Mouse (Mus musculus) ZHBTc4 (cell line): ENCODE results near the gene Actr8.

Experiments used
- DNase-seq: peaks from one replicate; pipeline ENCODE4 v3.0.0-alpha.2; 2011; ENCODE audit warnings: low read depth, low spot score

Gene Actr8

DNA sequence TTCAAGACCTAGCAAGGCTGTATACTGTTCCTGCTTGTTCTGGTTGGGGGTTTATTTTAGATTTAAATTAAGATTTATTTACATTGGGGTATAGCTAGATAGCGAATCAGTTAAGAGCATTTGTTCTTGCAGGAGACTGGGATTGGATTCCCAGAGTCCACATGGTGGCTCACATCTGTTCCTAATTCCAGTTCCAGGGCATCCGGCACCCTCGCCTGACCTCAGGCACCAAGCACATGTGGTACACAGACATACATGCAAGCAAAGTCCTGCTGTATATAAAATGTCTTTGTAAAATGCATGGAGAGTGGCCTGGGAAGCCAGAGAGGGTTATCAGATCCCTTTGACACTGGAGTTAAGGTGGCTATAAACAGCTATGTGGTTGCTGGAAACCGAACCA lies 16.8 kb downstream of the Actr8 start:
- no peak for DNase-seq

DNA sequence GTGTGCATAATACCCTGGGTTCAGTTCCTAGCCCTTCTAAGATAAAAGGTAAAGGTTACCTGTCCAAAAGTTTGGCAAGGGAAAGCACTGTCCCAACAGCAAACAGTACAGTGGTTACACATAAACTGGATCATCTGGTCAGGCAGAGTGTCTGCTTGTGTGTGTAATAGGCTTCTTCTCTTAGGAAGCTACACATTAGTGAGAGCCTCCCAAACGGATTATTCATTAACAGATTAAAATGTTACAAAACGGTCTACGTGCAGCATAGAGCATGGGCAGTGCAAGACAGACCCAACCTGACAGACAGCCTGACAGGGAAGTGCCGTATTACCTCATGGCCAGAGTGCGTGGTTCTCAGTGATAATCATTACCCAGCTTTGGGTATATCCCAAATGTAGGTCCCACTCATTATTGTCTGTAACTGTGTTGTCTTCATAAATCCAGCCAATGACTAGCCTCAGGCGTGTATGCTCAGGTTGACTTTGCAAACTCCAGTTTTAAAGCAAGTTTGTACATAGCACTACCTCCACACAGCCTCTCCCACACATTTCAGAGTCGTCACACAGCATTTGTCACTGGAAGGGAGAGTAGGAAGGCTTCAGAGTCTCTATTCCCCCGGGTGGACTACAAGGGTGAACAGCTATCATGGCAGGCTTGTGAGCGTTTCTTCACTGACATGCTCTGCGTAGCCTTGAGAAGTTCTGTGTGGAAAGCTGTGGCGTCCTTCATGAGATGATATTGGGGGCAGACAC lies 18.0 kb downstream of the Actr8 start:
- DNase-seq: no peak

DNA sequence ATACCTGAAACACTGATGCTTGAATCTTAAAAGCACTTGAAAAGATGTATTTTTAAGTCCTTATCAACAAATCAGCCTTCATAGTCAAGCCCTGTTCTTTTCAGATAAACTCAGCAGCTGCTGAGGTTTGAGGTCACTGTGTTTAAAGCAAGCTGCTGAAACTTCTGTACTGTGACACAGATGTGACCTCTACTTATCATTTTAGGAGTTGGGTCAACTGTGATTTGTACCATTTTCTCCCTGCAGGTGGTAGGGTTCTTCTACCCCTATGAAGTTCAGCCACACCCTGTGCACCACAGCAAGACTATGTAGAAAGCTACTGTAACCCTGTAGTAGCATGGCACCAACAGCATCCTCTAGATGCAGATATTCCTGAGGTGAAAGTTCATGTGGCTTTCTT lies 19.2 kb downstream of the Actr8 start:
- no peak for DNase-seq

DNA sequence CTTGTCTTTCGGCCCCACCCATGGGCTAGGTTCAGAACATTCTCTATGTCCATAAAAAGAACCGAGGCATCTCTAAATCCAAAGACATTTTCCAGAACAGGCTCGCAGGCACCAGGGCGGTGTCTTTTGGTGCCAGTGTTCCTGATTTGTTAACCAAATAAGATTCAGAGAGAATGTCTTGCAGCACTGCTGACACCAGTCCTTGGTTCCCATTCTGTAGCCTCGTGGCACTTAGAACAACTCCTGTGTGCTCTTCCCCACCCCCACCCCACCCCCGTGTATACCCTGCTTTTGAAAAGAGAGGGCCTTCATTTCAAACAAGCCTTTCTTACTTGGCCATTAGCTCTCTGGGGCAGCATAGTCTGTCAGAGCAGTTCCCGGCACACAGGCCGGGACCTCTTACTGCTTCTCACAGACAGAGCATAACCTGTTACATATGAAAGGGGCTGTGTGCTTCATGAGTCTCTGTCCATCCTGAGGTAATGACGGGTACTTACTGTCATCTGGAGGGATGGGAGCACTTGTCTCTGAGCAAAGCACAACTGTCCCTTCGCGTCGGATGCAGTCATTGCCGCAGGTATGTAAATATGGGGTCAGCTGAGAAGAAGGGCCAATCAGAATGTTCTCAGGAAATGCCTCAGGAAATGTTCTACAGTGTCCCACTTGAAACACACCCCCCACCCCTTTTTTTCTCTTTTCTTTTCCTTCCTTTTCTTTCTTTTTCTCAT lies 20.8 kb downstream of the Actr8 start:
- DNase-seq: peak; percentile 25

DNA sequence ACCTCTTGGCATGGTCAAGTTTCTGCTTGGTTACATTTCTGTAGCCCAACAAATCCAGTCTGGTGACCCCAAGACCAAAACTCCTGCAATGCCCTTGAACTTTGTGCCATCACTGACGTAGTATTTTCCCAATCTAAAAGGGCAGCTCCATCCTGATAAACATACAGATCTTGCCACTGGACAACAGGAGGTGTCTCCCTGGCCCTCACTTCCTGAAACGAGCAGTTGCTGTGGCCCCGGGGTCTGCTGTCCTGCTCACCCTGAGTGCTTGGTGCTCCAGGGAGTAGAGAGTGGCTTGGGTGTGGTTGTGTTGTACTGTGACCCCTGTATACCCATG lies 21.3 kb downstream of the Actr8 start:
- DNase-seq: no peak

DNA sequence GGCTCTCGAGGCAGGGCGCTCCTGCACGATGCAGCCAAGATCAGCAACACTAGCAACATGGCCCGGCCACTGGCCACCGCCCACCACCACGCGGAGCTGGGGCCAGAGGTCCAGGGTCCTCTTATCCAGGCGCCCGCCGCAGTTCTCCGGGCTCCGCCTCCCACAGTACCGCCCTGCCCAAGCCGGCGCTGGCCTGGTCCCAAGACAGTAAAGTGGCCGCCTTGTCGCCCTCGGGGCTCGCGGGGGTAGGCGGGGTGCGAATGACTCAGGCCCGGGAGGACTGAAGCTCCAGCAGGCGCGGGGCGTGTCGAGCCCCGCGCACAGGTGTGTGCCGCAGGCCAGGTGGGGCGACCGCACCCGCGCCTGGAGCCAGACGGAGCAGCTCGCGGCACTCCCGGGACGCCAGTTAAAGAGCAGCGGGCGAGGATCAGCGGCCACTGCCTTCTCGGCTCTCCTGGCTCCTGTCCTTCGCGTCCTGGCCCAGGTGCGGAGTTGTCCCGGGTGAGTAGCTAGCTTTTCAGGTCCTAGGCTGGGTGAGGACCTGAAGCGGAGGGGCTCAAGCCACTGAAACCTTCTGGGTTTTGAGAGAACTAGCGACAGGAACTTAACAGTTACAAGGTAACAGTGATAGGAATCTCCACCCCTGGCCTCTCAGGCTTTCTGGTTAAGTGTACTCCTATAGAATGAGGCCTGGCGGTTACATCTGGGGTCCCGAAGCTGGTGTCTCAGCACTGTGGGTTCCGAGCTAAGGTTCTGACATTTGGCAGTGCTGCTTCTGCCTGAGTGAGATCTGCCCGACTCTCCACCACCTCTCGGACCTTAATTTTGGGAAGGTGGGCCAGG lies 30.8 kb downstream of the Actr8 start, which contains the start of the genes Il17rb and Chdh:
Gene Il17rb (minus strand): TSS at position 164 of the 843 bp plus-strand sequence.
Gene Chdh (plus strand): TSS at position 291 of the 843 bp plus-strand sequence.
- peak; percentile 45 for DNase-seq

DNA sequence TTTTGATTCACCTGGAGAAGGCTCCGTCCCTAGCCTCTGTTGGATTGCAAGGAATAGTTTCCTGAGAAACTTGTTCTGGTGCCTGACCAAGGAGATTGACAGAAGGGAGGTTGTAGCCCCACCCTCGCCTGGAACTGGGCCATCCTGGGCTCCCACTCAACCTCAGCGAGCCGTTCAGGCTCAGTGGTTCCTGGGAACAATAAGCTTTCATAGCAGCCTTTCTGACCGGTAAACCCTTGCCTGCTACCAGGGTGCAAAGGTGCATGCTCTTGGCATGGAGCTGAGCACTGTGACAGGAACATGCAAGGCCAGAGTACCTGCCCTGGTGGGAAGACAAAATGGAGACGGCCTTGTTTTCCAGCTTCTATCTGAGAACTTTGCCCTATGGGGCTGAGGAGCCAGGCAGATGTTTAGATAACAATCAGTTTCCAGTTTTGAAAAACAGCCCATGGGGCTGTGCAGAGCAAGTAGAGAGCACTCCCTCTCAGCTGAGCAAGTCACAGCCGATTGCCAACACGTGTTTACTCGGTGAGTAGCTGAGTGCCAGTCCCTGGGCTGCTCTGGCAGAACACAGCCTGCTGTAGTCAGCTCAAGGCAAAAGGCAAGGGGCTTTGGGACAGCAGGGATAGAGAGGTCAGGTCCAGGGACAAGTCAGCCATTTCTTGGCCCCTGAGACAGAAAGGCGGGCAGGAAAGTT lies 31.9 kb downstream of the Actr8 start:
- DNase-seq: no peak

DNA sequence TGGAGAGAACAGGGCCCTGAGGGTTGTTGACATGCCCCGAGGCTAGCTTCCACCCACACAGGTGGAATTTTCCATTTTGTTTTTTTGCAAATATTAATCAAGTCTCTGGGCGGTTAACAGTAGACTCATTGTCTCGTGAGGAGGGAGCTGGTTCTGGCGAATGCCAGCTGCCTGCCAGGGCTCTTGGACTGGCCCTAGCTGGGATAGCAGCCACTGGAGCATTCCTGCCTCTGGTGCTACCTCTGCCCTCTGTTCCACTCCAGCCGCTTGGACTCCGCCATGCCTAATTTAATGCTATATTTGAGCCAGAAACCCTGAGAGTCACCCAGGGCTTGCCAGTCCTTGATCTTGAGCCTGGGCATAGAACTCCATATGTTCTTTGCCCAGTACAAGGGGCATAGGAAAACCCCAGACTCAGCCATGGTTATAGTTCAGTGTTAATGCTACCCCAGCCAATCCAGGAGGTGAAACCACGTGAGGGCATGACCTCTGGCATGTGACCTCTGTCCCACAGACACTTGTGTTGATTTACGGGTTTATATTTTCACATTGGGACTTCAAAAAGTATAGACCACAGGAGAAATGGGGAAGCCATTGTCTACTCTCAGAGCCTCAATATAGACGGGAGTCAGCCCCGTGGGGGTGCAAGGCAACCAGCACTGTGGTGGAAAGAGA lies 33.9 kb downstream of the Actr8 start:
- no peak for DNase-seq

DNA sequence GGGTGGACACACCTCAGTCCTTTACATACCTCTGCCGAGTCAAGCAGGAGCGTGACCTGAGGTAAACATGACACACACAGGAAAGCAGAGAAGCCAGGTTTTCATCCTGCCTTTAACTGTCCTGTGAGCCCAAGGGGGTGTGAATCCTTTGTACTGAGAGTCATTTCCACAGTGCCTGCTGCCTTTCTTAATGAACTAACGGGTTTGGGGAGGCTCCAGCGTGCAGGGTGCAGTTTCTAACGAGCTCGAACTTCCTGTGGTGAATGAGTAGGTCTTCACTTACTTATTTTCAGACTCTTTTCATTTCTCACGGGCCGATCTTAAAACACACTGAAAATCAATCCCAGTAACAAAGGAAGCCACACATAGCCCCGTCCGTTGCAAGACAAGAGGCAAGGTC lies 36.4 kb downstream of the Actr8 start:
- no peak for DNase-seq

DNA sequence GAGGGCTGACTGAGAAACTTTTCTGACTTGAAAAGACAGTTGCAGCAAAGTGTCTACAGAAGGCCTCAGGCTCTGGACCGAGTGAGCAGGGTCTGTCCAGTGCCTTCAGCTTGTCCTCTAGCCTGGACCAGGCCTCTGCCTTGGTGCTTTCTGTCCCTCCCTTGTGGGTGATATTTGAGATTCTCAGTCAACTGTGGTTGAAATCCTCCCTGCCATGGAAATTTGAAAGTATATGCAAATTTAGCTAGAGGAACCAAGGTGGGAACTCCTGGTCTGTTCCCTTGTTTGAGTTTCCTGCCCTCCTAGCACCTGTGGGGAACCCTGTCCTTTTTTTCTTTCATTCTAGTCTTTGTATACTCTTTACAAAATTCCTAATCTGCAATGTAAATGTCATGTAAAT lies 36.9 kb downstream of the Actr8 start:
- DNase-seq: no peak

DNA sequence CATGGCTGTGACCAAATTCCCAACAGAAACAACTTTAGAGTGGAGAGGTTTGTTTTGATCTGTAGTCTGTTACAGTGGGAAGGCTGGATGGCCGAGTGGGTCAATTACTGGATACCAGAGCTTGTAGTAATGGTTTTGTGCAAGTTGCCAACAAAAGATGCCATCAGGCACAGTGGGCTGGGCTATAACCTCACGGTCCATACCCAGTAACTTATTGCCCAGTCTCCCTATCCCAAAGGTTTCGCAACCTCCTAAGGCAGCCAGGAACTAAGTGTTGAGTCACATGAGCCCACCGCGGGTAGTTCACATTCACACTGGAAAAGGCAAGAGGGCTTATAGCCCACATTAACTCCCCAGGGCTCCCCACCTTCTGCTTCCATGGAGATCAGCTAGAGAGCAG lies 38.5 kb downstream of the Actr8 start:
- no peak for DNase-seq

DNA sequence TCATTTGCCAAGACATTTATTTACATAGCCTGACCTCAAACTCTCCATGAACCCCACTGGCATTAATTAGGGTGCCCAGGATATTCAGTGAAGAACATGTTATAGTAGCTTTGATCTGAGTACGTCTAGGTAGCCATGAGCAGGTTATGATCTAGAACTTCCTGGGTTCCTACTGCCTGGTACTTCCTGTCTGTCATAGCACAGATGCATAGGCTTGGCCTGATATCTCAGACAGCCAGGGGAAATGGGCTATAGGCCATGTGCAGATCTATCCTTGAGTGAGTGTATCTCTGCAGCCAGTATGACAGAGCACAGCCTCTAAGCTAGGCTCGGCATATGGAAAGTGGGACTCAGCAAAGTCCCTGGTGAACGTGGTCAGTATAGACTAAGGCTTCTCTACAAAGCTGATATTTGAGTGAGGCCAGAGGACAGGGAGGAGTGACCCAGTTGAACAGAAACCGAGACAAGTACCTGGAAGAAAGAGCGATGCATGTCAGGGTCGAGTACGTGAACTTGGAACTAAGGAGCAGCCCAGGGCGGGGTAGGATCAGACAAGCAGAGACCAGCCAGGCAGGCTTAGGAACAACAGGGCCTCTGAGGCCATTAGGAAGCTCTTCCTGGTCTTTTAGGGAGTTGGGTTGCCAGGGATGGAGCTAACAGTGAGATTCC lies 39.8 kb downstream of the Actr8 start:
- DNase-seq: no peak

DNA sequence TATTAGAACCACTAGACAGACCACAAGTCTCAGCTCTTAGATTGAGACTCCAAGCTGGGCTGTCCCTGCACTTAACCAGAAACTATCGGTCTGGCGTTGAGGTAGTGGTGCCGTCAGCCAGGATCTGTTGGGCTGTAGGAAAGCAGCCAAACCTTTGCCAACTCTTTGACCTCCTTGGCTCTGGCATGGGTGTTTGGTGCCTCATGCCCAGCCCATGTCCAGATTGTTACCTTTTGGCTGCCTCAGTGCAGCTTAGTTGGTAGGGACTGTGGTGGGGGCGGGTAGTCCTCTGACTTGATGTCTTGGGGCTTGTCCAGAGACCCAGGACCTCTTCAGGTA lies 40.3 kb downstream of the Actr8 start:
- no peak for DNase-seq

DNA sequence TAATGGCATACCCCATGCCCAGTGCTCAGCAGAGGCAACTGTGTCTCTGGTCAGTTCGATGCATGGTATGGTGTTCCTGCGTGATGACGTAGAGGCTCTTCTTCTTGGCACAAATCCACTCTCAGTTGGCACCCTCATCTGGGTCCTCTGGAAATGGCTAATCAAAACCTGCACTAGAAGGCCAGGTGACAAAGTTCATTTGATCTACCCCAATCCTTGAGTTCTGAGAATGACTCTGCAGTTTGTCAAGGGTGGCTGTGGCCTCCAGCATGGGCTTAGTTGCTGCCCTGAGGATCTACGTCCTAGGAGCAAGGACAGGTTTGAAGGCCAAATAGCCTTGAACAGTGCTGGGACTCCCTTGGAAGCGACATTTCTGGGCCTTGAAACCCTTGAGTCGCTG lies 40.7 kb downstream of the Actr8 start:
- DNase-seq: no peak

DNA sequence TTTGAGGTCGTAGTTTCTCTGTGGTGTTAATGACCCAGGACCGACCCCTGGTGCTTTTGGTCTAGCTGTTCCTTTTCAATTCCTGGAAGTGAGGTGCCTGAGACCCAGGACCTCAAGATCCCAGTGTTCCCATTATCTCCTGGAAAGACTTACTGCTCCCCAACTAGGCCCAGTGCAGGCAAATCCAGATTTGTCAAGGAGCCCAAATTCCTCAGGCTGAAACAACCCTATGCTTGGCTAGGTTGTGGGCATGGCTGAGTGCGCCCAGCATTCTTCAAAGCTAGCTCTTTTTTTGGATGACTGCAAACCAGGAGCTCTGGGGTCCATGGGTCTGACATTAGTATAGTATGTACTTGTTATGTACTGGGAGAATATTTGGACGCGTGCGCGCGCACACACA lies 41.2 kb downstream of the Actr8 start:
- no peak for DNase-seq

DNA sequence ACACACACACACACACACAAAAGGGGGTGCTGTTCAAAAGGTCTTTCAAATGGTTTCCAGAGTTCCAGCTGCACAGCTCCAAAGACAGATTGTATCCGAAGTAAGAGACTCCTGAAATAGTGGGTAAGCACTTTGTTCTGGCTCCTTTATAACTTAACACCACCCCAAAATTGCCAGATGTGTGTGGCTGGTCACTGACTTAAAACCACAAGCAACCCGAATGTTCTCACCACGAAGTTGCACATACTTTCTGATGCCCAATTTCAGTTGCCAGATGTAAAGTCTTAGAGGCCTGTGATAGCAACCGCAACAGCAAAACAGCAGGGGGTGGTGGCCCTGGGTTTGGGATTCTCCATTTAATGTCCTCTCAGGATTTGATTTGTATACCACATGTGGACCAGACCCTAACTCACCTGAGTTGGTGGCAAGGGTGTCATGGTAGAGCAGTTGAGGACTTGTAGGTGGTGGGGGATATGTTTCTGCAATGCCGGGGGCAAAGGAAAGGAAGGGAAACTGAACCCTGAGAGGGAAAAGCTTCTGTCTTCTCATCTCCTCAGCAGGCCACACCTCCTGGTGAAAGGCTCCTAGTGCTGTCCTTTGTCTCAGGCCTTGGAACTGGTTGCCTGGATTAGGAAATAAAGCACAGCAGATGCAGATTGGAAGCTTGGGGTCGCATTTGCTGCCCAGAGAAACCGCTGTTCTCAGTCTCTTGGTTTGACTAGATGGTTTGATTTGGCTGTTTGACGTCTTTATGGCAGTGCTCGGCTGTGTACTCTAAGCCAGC lies 41.8 kb downstream of the Actr8 start:
- DNase-seq: no peak

DNA sequence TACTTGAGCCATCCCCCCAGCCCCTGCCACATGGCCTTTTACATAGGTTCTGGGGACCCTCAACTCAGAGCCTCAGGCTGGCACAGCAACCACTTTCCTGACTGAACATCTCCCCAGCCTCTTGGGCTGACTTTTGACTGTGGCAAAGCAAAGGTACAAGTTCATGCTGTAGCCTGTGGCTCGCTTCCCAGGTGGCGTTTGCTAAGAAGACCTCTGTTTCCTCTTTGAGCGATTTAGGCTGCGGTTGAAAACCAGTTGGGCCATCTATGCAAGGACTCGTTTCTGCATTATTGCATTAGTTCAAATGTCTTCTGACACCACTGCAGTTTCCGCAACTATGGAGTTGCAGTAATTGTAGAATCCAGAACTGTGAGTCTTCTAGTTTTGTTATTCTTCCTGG lies 44.3 kb downstream of the Actr8 start:
- DNase-seq: no peak

DNA sequence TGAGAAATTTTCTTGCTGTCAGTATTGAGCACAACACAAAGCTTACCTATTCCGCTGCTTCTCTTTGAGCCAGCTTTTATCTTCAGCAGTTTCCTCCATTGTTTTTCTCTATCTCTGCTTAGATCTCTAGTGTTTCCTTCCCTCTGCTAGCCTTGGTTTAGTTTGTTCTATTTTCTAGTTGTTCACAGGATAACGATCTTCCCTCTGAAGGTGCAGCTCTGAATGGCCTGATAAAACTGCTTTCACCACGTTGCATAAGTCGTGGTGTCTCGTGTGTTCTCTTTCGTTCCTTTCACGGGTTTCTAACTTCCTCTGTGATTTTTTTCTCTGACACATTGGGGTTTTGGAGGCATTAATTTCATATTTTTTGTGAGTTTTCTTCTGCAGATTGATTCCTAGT lies 46.2 kb downstream of the Actr8 start:
- no peak for DNase-seq

DNA sequence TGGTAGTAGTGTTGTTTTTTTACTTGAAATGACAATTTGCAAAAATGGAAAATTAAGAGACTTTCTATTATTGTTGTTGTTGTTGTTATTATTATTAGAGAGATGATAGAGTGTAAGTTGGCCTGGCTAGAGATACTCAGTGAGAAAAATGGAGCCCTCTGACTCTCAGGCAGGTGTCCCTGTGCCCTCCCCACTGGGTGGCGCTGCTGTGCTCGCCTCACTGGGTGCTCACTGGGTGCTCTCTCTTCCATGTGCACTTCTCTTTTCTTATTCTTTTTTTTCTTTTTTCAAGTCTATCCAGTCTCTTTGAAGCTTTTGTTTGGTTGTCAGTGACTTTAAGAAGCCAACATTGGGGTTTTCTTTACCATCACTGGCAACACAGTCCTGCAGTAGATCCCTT lies 49.2 kb downstream of the Actr8 start:
- peak; percentile 44 for DNase-seq

DNA sequence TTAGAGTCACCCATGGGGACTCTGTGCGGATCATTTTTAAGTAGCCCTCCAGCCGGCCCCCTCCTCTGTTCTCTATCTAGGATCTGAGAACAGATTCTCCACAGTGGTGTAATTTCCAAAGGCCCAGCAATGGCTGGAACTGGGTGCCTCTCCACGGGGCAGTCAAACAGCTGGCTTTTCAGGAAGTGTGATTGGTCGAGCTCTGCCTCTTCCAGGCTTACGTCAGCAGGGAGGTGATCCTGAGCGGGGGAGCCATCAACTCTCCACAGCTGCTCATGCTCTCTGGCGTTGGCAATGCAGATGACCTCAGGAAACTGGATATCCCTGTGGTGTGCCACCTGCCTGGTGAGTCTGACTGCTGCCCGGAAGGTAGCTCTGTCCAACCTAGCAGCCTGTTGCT lies 55.3 kb downstream of the Actr8 start:
- no peak for DNase-seq
